Mouse (Mus musculus) inflammation-experienced regulatory T-cells, adult 16 weeks (primary cell): ENCODE data around the gene Sphkap. TPM values are rescaled to one million over a fixed set of nuclear protein-coding genes. Genes with fewer than 3 reads are reported as not detected.

Experiments
- polyA plus RNA-seq: library from polyadenylated mRNA; unstranded; fragments of 100-300 nt; shearing (Covaris generic); gene quantifications from one replicate; pipeline ENCODE4 v1.2.1, GENCODE M21; 2017

Gene Sphkap
- polyA plus RNA-seq = not detected

GRCm38 (mm10) chr1:83408021-83408464 is at the start of gene Sphkap:
Gene Sphkap (minus strand): TSS chr1:83408200.

Other genes with a start within 250 kb of the Sphkap start
- gene Daw1, start 248.4 kb downstream of the Sphkap start, polyA plus RNA-seq = 0.17 TPM